Mouse (Mus musculus) embryo, embryonic 11 days (tissue): Measurements from ENCODE around the gene Olfr1044.
"Not testable (repeated sequence)": the region's sequence is repeated elsewhere in the genome, so short reads cannot be mapped to it uniquely, and the experiment has no call there.

Experiments used
- DNase-seq: peaks from one replicate; pipeline ENCODE4 v3.0.0-alpha.2; 2015

The Olfr1044 gene

GRCm38 (mm10) chr2:86177720-86178119 is at the start of gene Olfr1044:
Gene Olfr1044 (minus strand): TSS chr2:86177820.
- DNase-seq: no peak

GRCm38 (mm10) chr2:86219214-86219613 is 41.6 kb upstream of the Olfr1044 start, which contains the start of gene Olfr1046:
Gene Olfr1046 (minus strand): TSS chr2:86219314.
- no peak for DNase-seq

- no peak for DNase-seq
Measured at GRCm38 (mm10) chr2:86202909-86203308, 25.3 kb upstream of the Olfr1044 start, which contains the start of gene Olfr1045. Gene Olfr1045 (minus strand): TSS chr2:86203009.

GRCm38 (mm10) chr2:86195863-86196262 is 18.2 kb upstream of the Olfr1044 start:
- no peak for DNase-seq

GRCm38 (mm10) chr2:86185583-86185982 is 8.0 kb upstream of the Olfr1044 start, which contains the start of gene Olfr52:
Gene Olfr52 (minus strand): TSS chr2:86185683.
- no peak for DNase-seq

GRCm38 (mm10) chr2:86179950-86180349 is 2.3 kb upstream of the Olfr1044 start:
- no peak for DNase-seq

GRCm38 (mm10) chr2:86175422-86175821 is 2.2 kb downstream of the Olfr1044 start:
- not testable (repeated sequence) for DNase-seq

GRCm38 (mm10) chr2:86167422-86167821 is 10.2 kb downstream of the Olfr1044 start, which contains the start of gene Olfr1043:
Gene Olfr1043 (minus strand): TSS chr2:86167522.
- no peak for DNase-seq

GRCm38 (mm10) chr2:86161738-86162137 is 15.9 kb downstream of the Olfr1044 start, which contains the start of gene Olfr1042:
Gene Olfr1042 (minus strand): TSS chr2:86161838.
- DNase-seq: no peak

- DNase-seq: no peak
Measured at GRCm38 (mm10) chr2:86146632-86147031, 31.0 kb downstream of the Olfr1044 start, which contains the start of gene Olfr1040. Gene Olfr1040 (minus strand): TSS chr2:86146732.

GRCm38 (mm10) chr2:86135828-86136227 is 41.8 kb downstream of the Olfr1044 start, which contains the start of gene Olfr1039:
Gene Olfr1039 (minus strand): TSS chr2:86135928.
- DNase-seq: no peak
